Mouse (Mus musculus) neural tube, embryonic 11.5 days (tissue): ENCODE results near the gene Fryl. TPM values are rescaled to one million over a fixed set of nuclear protein-coding genes. Genes with fewer than 3 reads are reported as not detected.

Source experiments
- ATAC-seq: fragments of 200-750 bp; cut with Nextera tagmentation; 2 replicates; pipeline ENCODE4 v1.8.0; 2017; ENCODE audit warnings: moderate number of reproducible peaks, mild to moderate bottlenecking, moderate TSS enrichment, moderate library complexity; ENCODE audit not compliant: insufficient read depth, low FRiP score, low TSS enrichment
- DNase-seq: peaks from one replicate; pipeline ENCODE4 v3.0.0-alpha.2; 2015; ENCODE audit warnings: low spot score
- H3K27ac ChIP-seq: fragments of 300-500 bp; sonication (generic); 2 replicates; pipeline ENCODE4 v1.5.1; 2014; ENCODE audit warnings: low read depth, mild to moderate bottlenecking, low read length
- H3K27me3 ChIP-seq: fragments of 300-500 bp; sonication (generic); 2 replicates; pipeline ENCODE4 v1.6.1; 2014; ENCODE audit warnings: mild to moderate bottlenecking, low read length, mixed read lengths; ENCODE audit not compliant: control insufficient read depth, insufficient read depth
- H3K36me3 ChIP-seq: fragments of 300-500 bp; sonication (generic); 2 replicates; pipeline ENCODE4 v1.6.1; 2014; ENCODE audit warnings: mild to moderate bottlenecking, low read length, moderate library complexity, mixed read lengths; ENCODE audit not compliant: control insufficient read depth, insufficient read depth
- H3K4me1 ChIP-seq: fragments of 300-500 bp; sonication (generic); 2 replicates; pipeline ENCODE4 v1.6.1; 2014; ENCODE audit warnings: low read length, mixed read lengths; ENCODE audit not compliant: control insufficient read depth, insufficient read depth
- H3K4me2 ChIP-seq: fragments of 300-500 bp; sonication (generic); 2 replicates; pipeline ENCODE4 v1.6.1; 2014; ENCODE audit warnings: low read depth, mild to moderate bottlenecking, moderate library complexity
- H3K4me3 ChIP-seq: fragments of 300-500 bp; sonication (generic); 2 replicates; pipeline ENCODE4 v1.5.1; 2014; ENCODE audit warnings: low read depth, low read length
- H3K9ac ChIP-seq: fragments of 300-500 bp; sonication (generic); 2 replicates; pipeline ENCODE4 v1.6.1; 2014; ENCODE audit warnings: mild to moderate bottlenecking, low read length
- H3K9me3 ChIP-seq: fragments of 300-500 bp; sonication (generic); 2 replicates; pipeline ENCODE4 v1.6.1; 2016; ENCODE audit warnings: low read length; ENCODE audit not compliant: control insufficient read depth
- whole genome bisulfite sequencing: fragments of 180-500 bp; shearing (Covaris S2); extraction: QIAGEN DNeasy Blood & Tissue Kit; methylation state at CpG from one replicate; pipeline ENCODE4 v1.1.7; 2014; 5-methylcytosine and 5-hydroxymethylcytosine counted together
- polyA plus RNA-seq: library from polyadenylated mRNA; unstranded; fragments of >200 nt; fragmentation: Nextera tagmentation; extraction: Ambion mirVana; gene quantifications from 2 replicates; pipeline ENCODE4 v1.2.1, GENCODE M21; 2014

Gene Fryl
- polyA plus RNA-seq, 1 experiment from 2014 or later: 41.7 TPM

GRCm38 (mm10) chr5:72992474-72992873 lies 263.9 kb downstream of the Fryl start:
- H3K4me3 ChIP-seq: no peak overlapping the region
- no peaks in the 10 kb centered on the region for H3K36me3 ChIP-seq
- H3K27ac ChIP-seq: no peak overlapping the region
- peaks cover 8% of the 10 kb centered on the region; the same call in 1 of the 2 replicates for H3K4me1 ChIP-seq
- WGBS: 88% methylated on average over 1 of the region's 1 CpGs
- no peak overlapping the region for H3K9ac ChIP-seq
- no peak for ATAC-seq
- H3K4me2 ChIP-seq: no peak overlapping the region
- no peaks in the 10 kb centered on the region for H3K9me3 ChIP-seq
- H3K27me3 ChIP-seq: no peaks in the 10 kb centered on the region
- no peak for DNase-seq

GRCm38 (mm10) chr5:72989756-72990155 lies 266.7 kb downstream of the Fryl start:
- no peak for DNase-seq
- no peak overlapping the region for H3K4me2 ChIP-seq
- no peak for ATAC-seq

GRCm38 (mm10) chr5:72987786-72988185 lies 268.6 kb downstream of the Fryl start:
- no peak overlapping the region for H3K4me2 ChIP-seq
- H3K4me1 ChIP-seq: no peaks in the 10 kb centered on the region
- no peak overlapping the region for H3K9ac ChIP-seq
- H3K27me3 ChIP-seq: no peaks in the 10 kb centered on the region
- no peak for DNase-seq
- H3K9me3 ChIP-seq: no peaks in the 10 kb centered on the region
- H3K27ac ChIP-seq: no peak overlapping the region
- WGBS: 90% methylated on average over 7 of the region's 7 CpGs
- no peak for ATAC-seq
- no peak overlapping the region for H3K4me3 ChIP-seq
- no peaks in the 10 kb centered on the region for H3K36me3 ChIP-seq

More at GRCm38 (mm10) chr5:72989756-72990155, 266.7 kb downstream of the Fryl start:
- Histone ChIP-seq H3K36me3 (no peaks in the 10 kb centered on the region), H3K9me3 (no peaks in the 10 kb centered on the region), H3K4me1 (peaks cover 5% of the 10 kb centered on the region; the same call in 1 of the 2 replicates), H3K9ac (no peak overlapping the region), H3K27ac (no peak overlapping the region), H3K4me3 (no peak overlapping the region), H3K27me3 (no peaks in the 10 kb centered on the region)
- 84% methylated on average over 8 of the region's 8 CpGs for WGBS

- no peak for DNase-seq
- ATAC-seq: no peak
- WGBS: 13% methylated on average over 2 of the region's 2 CpGs
- Histone ChIP-seq H3K9me3 (no peaks in the 10 kb centered on the region), H3K36me3 (no peaks in the 10 kb centered on the region), H3K27ac (no peak overlapping the region), H3K9ac (no peak overlapping the region), H3K4me2 (no peak overlapping the region), H3K4me3 (no peak overlapping the region), H3K4me1 (no peaks in the 10 kb centered on the region), H3K27me3 (no peaks in the 10 kb centered on the region)
These were observed 272.3 kb downstream of the Fryl start for GRCm38 (mm10) chr5:72984091-72984490.

- ATAC-seq (no peak), DNase-seq (no peak)
- Histone ChIP-seq H3K4me3 (no peak overlapping the region), H3K27me3 (no peaks in the 10 kb centered on the region), H3K36me3 (no peaks in the 10 kb centered on the region), H3K27ac (no peak overlapping the region), H3K4me1 (no peaks in the 10 kb centered on the region), H3K9me3 (no peaks in the 10 kb centered on the region), H3K9ac (no peak overlapping the region), H3K4me2 (no peak overlapping the region)
- 91% methylated on average over 4 of the region's 4 CpGs for WGBS
These were observed 279.9 kb downstream of the Fryl start for GRCm38 (mm10) chr5:72976539-72976938.

GRCm38 (mm10) chr5:72975996-72976395 lies 280.4 kb downstream of the Fryl start:
- DNase-seq (no peak), ATAC-seq (no peak)
- Histone ChIP-seq H3K4me1 (no peaks in the 10 kb centered on the region), H3K27me3 (no peaks in the 10 kb centered on the region), H3K4me3 (no peak overlapping the region), H3K4me2 (no peak overlapping the region), H3K9ac (no peak overlapping the region), H3K27ac (no peak overlapping the region), H3K36me3 (no peaks in the 10 kb centered on the region), H3K9me3 (no peaks in the 10 kb centered on the region)
- 89% methylated on average over 6 of the region's 6 CpGs for WGBS

GRCm38 (mm10) chr5:72974602-72975001 lies 281.8 kb downstream of the Fryl start, which contains the start of gene Gm10135:
Gm10135 (minus strand) TSS chr5:72974702.
- no peak for DNase-seq

GRCm38 (mm10) chr5:72972934-72973333 lies 283.5 kb downstream of the Fryl start:
- H3K27ac ChIP-seq: no peak overlapping the region
- no peak for ATAC-seq
- H3K36me3 ChIP-seq: no peaks in the 10 kb centered on the region
- H3K4me1 ChIP-seq: no peaks in the 10 kb centered on the region
- no peak overlapping the region for H3K9ac ChIP-seq
- no peak overlapping the region for H3K4me3 ChIP-seq
- no peaks in the 10 kb centered on the region for H3K27me3 ChIP-seq
- H3K9me3 ChIP-seq: no peaks in the 10 kb centered on the region
- 70% methylated on average over 5 of the region's 5 CpGs for WGBS
- no peak overlapping the region for H3K4me2 ChIP-seq
- no peak for DNase-seq

More at GRCm38 (mm10) chr5:72974602-72975001, 281.8 kb downstream of the Fryl start, which contains the start of gene Gm10135:
- no peak within 1 kb of the TSS for H3K4me2 ChIP-seq
- ATAC-seq: no peak
- no peak within 1 kb of the TSS for H3K9ac ChIP-seq
- H3K36me3 ChIP-seq: no peaks in the 10 kb centered on the region
- WGBS: 94% methylated on average over 7 of the region's 7 CpGs
- H3K27me3 ChIP-seq: no peaks in the 10 kb centered on the region
- no peaks in the 10 kb centered on the region for H3K4me1 ChIP-seq
- H3K4me3 ChIP-seq: no peak within 1 kb of the TSS
- no peak within 1 kb of the TSS for H3K27ac ChIP-seq
- no peaks in the 10 kb centered on the region for H3K9me3 ChIP-seq

GRCm38 (mm10) chr5:72972435-72972834 lies 284.0 kb downstream of the Fryl start:
- 77% methylated on average over 4 of the region's 4 CpGs for WGBS
- H3K4me1 ChIP-seq: no peaks in the 10 kb centered on the region
- ATAC-seq: no peak
- no peaks in the 10 kb centered on the region for H3K36me3 ChIP-seq
- no peak overlapping the region for H3K27ac ChIP-seq
- H3K4me3 ChIP-seq: no peak overlapping the region
- DNase-seq: no peak
- H3K27me3 ChIP-seq: no peaks in the 10 kb centered on the region
- H3K4me2 ChIP-seq: no peak overlapping the region
- H3K9ac ChIP-seq: no peak overlapping the region
- no peaks in the 10 kb centered on the region for H3K9me3 ChIP-seq
